ENCODE assay signal across 8 mouse cellular contexts in genomic region chr3:104682671-104683504, GRCm38 (mm10). TPM values are rescaled to one million over a fixed set of nuclear protein-coding genes. Genes with fewer than 3 reads are reported as not detected.
DNase-seq lines count a peak whose midpoint lies in the region; ATAC-seq lines count a peak whose summit lies in the region.

No protein-coding gene starts in this region.

- ATAC-seq in embryonic facial prominence, embryonic 12.5 days (ENCODE audit: insufficient number of reproducible peaks, insufficient read depth, low FRiP score, low TSS enrichment): 0 out of 2 replicates have a peak, but pooled peaks have one; percentile 56

- no peak overlapping the region for H3K4me2 ChIP-seq in embryonic facial prominence, embryonic 12.5 days (replicated peaks)

- H3K9ac ChIP-seq in embryonic facial prominence, embryonic 12.5 days: no peak overlapping the region

- DNase-seq in ES-CJ7 (ENCODE audit: low read depth, low spot score): peak; percentile 83
- DNase-seq in adrenal gland, postnatal 25 days: peak; percentile 45
- DNase-seq in hindbrain, embryonic 10.5 days (ENCODE audit: low spot score): peak; percentile 62
- DNase-seq in layer of hippocampus, postnatal 10 days (ENCODE audit: low spot score in 2 of 2): peak; percentile 63 to 76
- peak; percentile 68 for DNase-seq in lung, postnatal 14 days
- peak; percentile 60 to 76 for DNase-seq in right cerebral cortex, adult 2 months (ENCODE audit: low spot score in 2 of 2)
- peak; percentile 59 for DNase-seq in yolk sac, embryonic 10.5 days (ENCODE audit: low spot score)

- no peaks in the 10 kb centered on the region for H3K27me3 ChIP-seq in embryonic facial prominence, embryonic 12.5 days
- H3K27me3 ChIP-seq in hindbrain, embryonic 10.5 days (ENCODE audit: insufficient read depth, poor library complexity, severe bottlenecking): no peaks in the 10 kb centered on the region

- no peak overlapping the region for H3K27ac ChIP-seq in embryonic facial prominence, embryonic 12.5 days
- H3K27ac ChIP-seq in hindbrain, embryonic 10.5 days: no peak overlapping the region

- WGBS in embryonic facial prominence, embryonic 12.5 days: 57% methylated on average over 11 of the region's 11 CpGs
- 61% methylated on average over 11 of the region's 11 CpGs for WGBS in hindbrain, embryonic 10.5 days

- H3K4me1 ChIP-seq in embryonic facial prominence, embryonic 12.5 days: no peaks in the 10 kb centered on the region
- no peaks in the 10 kb centered on the region for H3K4me1 ChIP-seq in hindbrain, embryonic 10.5 days (replicated peaks)

- no peaks in the 10 kb centered on the region for H3K36me3 ChIP-seq in embryonic facial prominence, embryonic 12.5 days
- H3K36me3 ChIP-seq in hindbrain, embryonic 10.5 days: no peaks in the 10 kb centered on the region

- no peaks in the 10 kb centered on the region for H3K9me3 ChIP-seq in embryonic facial prominence, embryonic 12.5 days
- 0 out of 2 replicates have a peak, but pooled peaks cover 2% of the 10 kb centered on the region for H3K9me3 ChIP-seq in hindbrain, embryonic 10.5 days

- no peak overlapping the region for H3K4me3 ChIP-seq in embryonic facial prominence, embryonic 12.5 days
- H3K4me3 ChIP-seq in hindbrain, embryonic 10.5 days: no peak overlapping the region

RNA-seq across cellular contexts. Expression of gene Slc16a1, which starts 44.4 kb away (rescaled TPM):
- total RNA-seq in adrenal gland, postnatal 25 days (2021): 26.1 and 31.4 TPM in 2 replicates
- 30.8 and 35.7 TPM in 2 replicates for polyA plus RNA-seq in embryonic facial prominence, embryonic 12.5 days (2016; fragmentation: Nextera tagmentation; extraction: Ambion mirVana)
- 29.7 and 45.0 TPM in 2 replicates for polyA plus RNA-seq in hindbrain, embryonic 10.5 days (2016; fragmentation: Nextera tagmentation; extraction: Ambion mirVana)
- 10 to 100 TPM; 76.3 to 82.4 TPM for total RNA-seq in layer of hippocampus, postnatal 10 days (2021)
